Mouse (Mus musculus) activated CD4-positive, CD25-positive, alpha-beta regulatory T cell, adult 4 months (primary cell): ENCODE results near the gene Add2. TPM values are rescaled to one million over a fixed set of nuclear protein-coding genes. Genes with fewer than 3 reads are reported as not detected.

Source experiments
- ATAC-seq: one replicate; pipeline ENCODE4 v1.8.0; 2017
- polyA plus RNA-seq, 2 experiments: library from polyadenylated mRNA; unstranded; fragments of 100-300 nt; shearing (Covaris generic); gene quantifications; one replicate each; pipeline ENCODE4 v1.2.1; 2017

Add2 gene
- polyA plus RNA-seq, 2 experiments from 2014 or later, result not detected

DNA sequence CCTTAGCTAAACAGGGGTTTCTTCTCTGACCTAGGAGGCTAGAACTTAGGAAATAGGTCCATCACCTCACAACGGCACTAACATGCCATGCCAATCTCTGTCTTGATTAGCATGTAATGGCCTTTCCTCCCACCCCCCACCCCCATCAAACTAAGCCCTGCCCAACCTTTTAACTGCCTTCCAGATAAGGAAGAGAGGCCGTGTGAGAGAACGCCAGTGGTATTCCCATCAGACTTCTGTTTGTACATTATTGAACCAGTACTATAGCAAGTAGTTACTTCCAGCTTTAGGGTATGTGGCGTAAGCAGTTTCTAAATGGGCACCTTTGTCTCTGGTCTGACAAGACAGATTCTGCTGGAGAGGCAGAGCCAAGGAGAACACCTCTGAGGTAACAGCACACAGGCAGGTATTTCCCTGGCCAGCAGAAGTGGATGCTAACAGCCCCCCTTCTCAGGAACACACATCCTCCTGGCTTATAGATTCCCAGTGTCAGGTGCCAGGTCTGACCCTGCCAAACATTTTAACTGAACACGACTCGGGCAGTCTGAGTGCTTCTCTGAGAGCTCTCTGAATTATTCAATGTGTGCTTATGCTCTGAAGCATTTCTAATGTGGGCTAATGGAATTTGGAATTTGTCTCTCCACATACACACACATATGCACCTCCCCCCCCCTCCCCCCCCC, 22.2 kb downstream of the Add2 start:
- ATAC-seq, result no peak

DNA sequence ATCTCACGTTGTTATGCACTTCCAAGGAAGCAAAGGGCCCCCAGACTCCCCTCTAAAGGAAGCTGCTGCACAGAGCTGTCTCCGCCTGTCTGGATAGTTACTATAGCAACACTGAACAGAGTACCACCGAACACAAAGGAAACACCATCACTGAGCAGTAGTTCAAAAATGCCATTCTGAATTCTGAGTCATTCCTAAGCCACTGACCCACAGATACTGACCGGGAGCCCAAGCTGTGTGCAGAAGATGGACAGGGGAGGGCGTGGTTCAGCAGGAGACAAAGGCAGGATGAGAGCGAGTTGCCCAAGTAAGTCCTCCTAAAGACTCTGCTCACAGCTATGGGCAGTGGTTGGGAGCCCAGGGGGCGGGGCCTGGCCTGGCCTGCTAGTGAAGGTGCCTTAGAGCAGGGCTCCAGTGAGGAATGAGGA, 23.6 kb downstream of the Add2 start:
- no peak for ATAC-seq

DNA sequence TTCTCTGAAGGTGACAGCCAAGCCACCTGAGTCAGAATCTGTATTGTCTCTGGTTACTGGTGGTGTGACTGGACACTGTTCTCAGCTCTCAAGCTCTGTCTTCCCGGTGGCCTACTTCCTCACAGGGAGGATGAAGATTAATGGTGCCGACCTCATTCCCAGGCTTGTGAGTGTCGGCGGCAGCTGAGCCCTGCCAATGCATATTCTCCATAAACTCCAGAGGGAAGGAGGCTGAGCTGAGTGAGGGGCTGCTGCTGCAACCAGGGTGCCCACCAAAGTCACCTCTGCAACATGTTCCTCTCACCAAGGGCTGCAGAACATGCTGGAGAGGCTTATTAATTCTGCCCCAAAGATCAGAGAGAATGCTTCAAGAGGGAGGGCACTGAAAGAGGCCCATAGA, 24.1 kb downstream of the Add2 start:
- no peak for ATAC-seq

DNA sequence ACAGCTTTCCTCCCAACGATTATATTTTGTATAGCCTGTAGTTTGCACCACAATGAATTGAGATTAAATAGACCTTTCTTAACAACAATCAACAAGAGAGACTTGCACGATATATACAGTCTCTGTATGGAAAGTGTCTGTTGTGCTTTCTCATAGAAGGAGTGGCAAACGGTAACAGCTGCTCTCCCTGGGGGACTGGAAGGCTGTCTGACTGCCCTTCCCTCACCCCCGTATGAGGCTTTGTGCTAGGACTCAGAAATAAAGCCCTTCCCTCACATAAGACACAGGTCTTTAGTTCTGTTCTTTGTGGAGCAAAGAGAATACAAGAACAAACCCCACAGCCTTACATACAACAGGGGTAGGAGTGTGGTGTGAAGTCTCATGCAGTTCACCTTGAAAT, 24.6 kb downstream of the Add2 start:
- no peak for ATAC-seq

DNA sequence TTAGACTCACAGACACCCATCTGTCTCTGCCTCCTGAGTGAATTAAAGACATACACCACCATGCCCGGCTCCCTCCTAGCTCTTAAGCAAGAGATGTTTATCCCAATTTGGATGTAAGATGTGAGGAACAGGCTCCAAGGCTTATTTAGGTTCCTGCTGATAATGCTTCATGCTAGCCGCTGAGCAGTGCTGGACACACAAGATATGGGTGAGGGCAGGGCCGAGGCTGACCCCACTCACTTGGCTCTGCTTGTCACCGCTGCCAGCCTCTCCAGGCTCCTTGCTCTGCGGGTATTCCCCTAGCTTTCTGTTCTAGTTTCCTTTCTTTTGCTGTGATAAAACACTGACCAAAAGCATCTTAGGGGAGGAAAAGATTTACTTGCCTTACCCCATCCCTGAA, 25.1 kb downstream of the Add2 start:
- ATAC-seq, result no peak

DNA sequence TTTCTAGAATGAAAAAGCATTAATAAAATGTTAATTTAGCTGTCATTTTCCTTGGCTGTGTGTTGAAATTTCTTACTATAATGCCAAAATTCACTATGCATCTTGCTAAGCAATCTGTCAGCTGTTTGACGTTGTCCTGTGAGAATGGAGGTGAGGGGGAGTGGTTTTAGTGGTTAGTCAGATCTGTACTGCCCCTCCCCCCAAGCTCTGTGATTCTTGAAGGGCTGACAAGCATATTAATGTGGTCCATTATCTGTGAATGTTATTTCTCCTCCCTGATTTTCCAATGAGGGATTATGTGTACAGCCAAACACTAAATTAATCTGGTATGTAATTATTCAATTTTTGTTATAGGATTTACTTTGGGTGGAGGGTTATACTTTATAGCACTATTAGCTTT, 30.0 kb downstream of the Add2 start:
- no peak for ATAC-seq

DNA sequence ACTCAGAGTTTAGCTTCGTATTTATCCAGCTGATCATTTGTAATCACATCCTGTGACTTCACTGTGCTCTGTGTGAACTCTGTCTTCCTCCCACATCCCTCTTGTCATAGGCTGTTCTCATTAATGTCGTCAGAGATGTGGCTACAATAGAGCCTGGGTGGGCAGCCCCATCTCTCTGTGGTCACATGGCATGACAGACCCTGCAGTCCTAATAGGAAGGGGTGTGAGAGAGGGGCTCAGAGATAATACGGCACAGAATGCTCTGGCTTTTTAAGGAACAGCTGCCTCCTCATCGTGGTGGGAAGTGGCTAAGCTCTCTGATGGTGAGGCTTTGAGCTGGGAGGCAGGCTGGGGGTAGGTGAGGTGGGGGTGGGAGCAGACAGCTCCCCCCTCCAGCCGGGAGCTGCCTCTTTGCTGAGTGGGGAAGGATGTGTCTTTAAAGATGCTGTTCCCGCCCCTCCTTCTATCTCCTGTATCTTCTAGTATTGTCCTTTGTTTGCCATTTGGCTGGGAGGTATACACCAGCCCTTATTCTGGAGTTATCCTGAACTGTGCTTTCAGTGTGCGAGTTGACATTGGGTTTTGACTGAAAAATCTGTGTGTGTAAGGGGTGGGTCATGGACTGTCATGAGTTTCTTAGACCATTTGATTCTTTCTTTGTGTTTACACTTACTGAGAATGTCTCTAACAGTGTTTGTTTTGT, 30.8 kb downstream of the Add2 start:
- ATAC-seq, result no peak

DNA sequence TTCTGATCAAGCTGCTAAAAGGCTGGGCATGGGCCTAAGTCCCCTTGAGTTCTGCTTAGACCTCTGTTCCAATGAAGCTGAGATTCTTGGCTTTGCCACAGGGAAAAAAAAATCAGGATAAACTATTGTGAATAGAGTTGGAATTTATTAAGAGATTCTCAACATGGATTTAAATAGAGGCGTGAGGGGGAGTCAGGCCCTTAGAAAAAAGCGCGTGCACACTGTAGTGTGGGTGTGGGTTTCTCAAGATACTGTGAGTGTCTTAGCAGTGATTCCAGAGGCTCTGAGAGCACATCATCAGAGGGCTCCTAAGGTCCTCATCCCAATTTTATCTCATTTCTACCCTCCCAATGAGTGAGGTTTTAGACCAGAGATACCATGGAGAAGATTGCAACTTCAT, 31.7 kb downstream of the Add2 start:
- ATAC-seq, result no peak

DNA sequence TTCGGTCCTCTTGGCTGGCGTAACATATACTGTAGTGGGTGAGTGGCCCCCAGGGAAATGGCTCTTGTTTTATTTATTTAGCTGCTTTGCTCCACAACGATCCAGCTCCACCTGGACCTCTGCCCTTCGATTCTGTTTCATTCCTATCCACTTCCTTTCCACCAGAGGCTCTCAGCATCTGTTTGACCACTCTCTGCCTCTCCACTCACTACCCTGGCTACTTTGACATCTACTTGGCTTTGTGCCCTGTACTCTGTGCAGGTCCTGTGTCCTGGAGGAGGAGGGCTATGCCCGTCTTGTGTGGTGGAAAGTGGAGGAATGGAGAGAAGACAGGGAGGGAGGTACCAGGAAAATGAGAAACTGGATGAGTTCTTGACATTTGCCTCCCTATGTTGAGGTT, 33.7 kb downstream of the Add2 start:
- ATAC-seq, result no peak

DNA sequence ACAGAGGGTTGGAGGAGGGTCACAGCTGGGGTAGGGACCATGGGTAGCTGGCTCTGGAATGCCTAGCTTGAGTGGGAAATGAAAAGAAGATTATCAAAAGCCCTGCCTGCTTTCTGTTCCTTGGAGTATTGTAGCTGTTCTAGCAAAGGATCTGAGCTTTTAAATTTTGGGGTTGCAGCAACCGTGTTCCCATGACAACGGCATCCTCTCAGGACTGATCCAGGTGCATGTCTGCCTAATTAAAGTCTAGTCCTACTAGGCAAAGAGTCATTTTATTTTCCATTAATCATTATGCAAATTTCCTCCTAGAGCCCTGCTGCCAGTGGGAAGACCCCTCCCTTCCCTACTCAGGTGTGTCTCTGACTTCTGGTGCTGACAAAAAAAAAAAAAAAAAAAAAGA, 34.2 kb downstream of the Add2 start:
- no peak for ATAC-seq

DNA sequence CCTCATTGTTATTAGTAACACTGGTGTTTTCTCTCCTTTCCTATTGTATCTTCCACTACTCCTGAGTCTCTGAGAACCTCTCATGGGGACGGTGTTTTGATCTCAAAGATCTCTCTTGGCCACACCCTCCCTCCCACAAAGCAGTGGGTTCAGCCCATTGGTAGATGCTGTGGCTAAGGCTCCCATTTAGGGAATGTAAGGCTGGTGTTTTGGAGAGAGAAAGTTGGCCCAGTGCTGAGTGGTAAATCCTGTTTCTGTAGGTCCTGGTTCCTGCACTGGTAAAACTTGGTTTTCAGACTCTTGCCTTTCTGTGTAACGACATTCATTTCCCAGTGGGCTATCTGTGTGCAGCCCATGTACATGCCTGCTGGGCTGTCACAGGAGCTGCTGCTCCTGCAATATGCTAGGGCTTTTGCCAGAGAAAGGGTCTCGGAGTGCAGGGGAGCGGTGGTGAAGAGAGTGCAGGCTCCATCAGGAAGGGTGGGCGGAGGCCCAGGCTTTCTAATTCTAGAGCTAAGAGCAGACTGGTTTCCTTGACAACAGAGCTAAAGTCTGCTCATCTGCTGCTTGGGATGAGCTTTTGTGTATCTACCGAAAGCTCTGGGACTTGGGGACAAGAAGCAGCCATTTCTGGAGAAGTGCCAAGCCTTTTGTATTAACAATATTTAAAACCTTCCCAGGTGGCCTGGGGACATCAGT, 36.0 kb downstream of the Add2 start:
- no peak for ATAC-seq

DNA sequence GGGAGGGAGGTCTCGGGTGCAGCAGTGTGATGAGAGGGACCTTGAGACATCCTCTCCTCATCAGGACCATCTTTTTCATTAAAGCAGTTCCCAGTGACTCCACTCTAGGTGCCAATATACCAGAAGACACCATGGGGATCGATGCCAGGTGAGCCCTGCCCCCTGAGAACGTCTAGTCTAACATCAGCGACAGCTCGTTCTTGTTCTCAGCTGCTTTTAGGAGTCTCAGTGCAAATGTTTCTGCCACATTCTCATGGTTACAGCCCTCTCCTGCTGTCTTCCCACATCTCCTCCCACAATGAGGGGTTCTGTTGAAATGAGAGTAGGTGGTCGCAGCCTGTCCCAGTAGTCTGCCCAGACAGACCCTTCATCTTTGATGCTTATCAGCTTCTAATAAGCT, 38.2 kb downstream of the Add2 start:
- no peak for ATAC-seq

DNA sequence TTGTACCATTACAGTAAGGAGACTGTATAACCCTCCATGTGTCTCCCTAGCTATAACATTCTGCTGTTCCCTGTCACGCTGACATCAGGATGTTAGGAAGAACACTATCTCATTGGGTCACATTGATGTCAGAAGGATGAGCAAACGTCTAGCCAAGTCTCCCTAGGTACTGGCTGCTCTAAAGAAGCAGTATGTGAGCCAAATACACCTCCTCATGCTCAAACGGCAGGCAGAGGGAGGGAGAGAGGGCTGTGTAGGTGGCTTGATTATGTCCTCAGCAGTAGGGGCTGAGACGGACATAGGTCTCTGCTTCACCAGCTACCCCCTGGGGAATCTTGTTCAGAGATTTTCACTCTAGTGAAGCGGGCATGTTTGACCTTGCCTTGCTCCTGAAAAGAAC, 38.7 kb downstream of the Add2 start:
- no peak for ATAC-seq

DNA sequence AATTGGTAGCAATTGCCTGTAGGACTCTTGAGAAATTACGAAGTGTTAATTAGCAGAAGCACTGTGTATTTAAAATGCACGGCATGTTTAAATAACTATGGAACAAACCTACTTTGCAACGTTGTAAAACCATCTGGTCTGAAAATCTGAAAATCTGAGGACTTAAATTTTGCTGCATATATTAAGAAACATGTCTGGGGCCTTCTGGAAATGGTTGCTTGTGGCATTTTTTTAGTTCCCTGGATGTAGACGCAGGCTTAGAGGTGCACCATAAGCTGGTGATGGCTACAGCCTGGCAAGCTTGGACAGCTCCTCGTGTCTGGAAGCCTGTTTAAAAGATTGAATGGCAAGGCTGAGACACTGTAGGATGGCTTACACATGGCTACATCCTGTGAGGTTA, 40.5 kb downstream of the Add2 start:
- no peak for ATAC-seq

DNA sequence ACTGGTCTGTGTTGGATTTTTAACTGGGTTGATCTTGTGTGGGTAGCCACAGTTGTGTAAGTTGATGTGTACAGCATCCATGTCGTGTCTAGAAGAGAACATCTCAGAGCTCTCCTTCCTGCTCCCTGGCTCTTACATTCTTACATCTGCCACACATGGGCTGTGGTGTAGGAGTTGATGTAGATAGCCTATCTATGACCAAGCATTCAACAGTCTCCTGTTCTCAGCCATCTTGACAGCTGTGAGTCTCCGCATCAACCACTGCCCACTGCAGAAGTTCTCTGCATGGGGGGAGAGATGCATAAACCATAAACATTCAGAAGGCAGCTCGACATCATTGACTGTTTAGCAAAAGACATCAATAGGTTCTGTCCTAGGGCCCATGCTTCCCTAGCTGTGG, 41.4 kb downstream of the Add2 start:
- ATAC-seq, result no peak

DNA sequence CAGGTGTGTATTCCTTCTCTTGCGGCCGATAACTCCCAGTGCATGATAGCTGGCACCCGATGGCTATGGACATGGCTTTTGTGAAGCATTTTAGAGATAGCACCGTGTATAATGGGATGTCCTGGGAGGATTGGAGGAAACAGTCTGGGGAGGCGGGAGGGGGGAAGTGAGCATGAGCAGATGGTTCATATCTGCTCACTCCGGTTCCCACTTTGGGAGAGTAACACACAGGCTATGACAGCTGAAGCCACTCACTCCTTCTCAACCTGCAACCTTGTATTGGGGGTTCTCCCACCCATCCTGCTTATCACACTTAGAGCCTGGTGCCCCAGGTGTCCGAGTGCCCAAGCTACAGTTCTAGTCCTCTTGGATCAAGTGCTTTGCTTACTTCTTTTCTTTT, 41.8 kb downstream of the Add2 start:
- no peak for ATAC-seq

DNA sequence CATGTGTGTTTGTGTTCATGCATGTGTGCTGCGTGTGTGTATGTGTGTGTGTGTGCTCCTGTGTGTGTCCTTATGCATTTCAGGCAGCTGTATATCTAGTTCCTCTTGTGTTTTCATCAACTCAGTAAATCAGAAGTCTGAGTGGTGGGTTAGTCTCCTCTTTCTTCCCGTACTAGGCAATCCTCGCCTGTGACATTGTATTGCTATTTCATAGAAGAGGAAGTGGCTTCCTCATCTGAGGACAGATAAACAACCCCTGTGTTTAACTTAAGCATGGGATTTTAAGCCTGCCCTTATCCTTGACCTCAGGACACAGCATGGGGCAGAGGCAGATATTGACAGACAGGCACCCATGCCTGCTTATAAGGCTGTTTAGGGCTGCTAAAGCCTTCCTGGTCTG, 45.4 kb downstream of the Add2 start:
- no peak for ATAC-seq

DNA sequence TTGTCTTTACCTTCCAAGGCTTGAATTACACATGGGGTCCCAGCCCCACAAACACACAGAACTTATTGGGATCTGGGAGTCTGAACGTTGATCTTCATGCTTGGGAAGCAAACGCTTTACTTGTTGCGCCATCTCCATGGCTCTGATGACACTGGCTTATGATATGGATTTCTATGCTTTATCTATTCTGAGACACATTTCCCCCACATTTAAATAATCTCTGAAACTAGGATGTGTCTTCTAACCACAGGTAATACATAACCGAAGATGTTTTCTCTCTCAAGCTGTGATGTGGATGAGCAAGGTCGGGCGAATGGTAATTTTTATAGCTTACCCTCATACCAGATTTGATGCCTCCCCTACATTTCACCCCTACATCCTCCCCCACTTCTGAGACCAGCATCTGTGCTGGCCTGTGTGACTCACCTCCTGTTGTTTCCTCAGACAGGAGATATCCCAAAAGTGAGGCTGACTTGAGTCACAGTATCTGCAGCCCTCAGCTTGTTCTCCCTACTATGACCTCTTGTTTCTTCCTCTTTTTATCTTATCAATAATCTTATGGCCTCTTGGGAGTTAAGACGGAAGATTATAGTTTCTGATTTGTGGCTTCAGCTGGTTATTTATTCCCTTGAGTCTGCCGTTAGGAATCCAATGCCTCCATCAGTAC, 46.2 kb downstream of the Add2 start:
- no peak for ATAC-seq

DNA sequence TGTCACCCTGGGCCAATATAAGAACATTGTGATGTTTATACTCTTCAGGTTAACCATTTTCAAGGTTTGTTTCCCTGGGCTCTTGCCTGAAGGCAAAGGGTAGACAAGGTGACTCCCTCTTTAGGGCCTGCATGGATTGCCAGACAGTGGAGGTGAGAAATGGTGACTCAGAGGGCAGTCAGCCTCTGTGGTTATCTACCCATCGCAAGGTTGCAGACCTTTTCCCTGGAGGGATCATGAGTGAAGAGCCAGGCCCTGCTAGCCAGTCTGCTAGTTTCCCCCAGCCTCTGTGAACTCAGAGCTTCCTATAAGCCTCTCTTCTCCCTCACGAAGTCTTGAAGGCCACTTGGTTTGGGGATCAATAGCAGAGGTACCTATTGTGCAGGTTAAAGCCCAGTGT, 48.0 kb downstream of the Add2 start:
- no peak for ATAC-seq

DNA sequence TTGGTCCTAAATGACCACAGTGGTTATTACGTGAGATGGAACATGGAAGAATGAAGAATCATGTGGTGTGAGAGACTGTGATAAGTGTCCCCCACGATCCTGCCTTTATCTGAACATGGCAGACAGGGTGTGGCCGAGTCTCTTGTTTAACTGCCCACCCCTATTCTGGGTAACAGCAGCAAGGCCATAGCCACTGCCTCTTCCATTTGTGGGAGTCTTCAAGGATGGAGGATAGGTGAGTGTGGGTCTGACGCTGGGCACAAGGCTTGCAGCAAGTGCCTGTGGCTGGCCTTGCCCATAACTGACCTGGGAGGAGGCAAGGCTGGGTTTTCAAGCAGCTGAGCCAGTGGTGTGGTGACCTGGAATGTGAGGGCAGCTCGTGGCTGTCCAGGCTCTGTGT, 49.4 kb downstream of the Add2 start:
- ATAC-seq, result no peak

DNA sequence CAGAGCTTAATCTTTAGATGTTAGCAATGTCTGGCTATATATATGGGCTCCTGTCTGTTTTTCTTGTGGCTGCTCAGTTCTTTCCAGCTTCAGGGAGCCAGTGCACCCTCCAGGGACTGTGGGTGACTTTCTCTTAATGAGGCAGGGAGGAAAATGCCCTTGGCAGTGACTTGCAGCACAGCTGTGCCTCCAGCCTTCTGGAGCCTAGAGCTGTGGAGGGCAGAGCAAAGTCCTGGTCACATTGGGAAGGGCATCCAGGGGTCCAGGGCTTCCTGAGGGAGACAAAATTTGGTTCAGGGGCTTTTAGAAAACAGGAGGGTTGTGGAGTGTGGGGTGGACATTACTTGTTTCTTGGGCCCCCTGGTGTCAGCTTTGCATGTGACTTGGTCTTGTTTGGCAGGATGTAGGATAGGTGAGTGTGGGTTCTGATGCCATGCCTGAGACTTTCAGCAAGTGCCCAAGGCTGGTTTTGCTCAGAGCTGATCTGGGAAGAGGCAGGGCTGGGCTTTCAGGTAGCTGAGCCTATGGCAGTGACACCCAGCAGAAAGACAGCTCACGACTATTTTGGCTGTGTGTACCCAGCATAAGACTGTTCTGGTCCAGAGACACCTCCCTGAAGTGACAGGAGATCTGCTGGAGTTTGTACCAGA, 50.0 kb downstream of the Add2 start:
- no peak for ATAC-seq

DNA sequence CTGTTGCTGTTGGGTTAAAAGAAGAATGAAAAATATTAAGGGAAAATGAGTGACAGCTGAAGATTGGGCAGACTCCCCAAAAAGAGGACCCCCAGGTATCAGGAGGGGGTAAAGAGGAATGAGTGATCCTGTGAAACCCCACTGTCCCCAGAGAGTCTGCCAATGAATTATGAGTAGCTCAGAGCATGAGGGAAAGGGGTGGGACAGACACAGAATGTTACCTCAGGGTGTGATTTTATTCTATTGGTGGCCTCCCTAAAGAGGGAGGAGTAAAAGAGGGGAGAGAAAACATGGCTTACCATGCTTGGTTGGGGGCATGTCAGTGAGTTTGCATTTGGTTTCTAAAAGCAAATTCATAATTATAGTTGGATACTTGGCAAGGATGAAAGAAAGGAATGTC, 50.8 kb downstream of the Add2 start:
- no peak for ATAC-seq

DNA sequence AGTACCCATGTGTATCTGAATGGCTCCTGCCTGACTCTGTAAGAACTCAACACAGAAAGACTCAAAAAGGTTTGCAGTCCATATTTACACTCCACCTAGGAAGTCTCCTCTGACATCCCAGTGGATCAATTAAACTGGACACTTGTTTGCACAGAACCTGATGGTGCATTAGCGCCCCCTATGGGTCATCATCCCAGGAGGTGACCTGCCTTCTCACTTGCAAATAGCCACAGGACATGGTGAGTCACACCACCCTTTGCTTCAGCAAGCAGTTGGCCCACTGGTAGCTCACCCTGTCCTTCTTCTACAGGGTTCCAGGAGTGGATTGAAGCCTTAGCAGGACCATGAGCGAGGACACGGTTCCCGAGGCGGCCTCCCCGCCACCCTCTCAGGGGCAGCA, 57.0 kb downstream of the Add2 start:
- no peak for ATAC-seq
